Mouse (Mus musculus) ES-E14 (cell line): ENCODE results near the gene Psg17. TPM values are rescaled to one million over a fixed set of nuclear protein-coding genes. Genes with fewer than 3 reads are reported as not detected.

Experiments
- DNase-seq: peaks from one replicate; pipeline ENCODE4 v3.0.0-alpha.2; 2013; ENCODE audit warnings: low read depth, low spot score
- H3K27ac ChIP-seq: 2 replicates; pipeline ENCODE4 v1.5.1; 2012; ENCODE audit warnings: low read depth, mild to moderate bottlenecking, low read length, moderate library complexity, mixed read lengths; ENCODE audit not compliant: poor library complexity, insufficient read depth, severe bottlenecking
- H3K36me3 ChIP-seq: 2 replicates; pipeline ENCODE4 v1.6.1; 2012; ENCODE audit warnings: mild to moderate bottlenecking, low read length, moderate library complexity, mixed read lengths; ENCODE audit not compliant: control insufficient read depth, poor library complexity, insufficient read depth, severe bottlenecking
- H3K4me1 ChIP-seq, 2 experiments: fragments of 150-350 bp in 1 of 2; sonication (generic) in 1 of 2; 2 replicates each; pipeline ENCODE4 v1.6.1; 2012; ENCODE audit warnings: low read length in 2 of 2, mild to moderate bottlenecking in 1 of 2, mixed read lengths in 1 of 2; ENCODE audit not compliant: control insufficient read depth in 2 of 2, insufficient read depth in 2 of 2, poor library complexity in 1 of 2
- H3K4me3 ChIP-seq, 2 experiments: fragments of 150-350 bp in 1 of 2; sonication (generic) in 1 of 2; 2 replicates each; pipeline ENCODE4 v1.5.1; 2012; ENCODE audit warnings: low read length in 2 of 2, low read depth in 1 of 2, mild to moderate bottlenecking in 1 of 2, mixed read lengths in 1 of 2; ENCODE audit not compliant: insufficient read depth in 1 of 2, poor library complexity in 1 of 2, severe bottlenecking in 1 of 2
- H3K9ac ChIP-seq: 2 replicates; pipeline ENCODE4 v1.6.1; 2012; ENCODE audit warnings: low read depth, mild to moderate bottlenecking, low read length, mixed read lengths; ENCODE audit not compliant: poor library complexity, insufficient read depth, severe bottlenecking
- H3K9me3 ChIP-seq: fragments of 150-350 bp; sonication (generic); 2 replicates; pipeline ENCODE4 v1.6.1; 2012; ENCODE audit warnings: low read depth, mild to moderate bottlenecking, low read length; ENCODE audit not compliant: control insufficient read depth, insufficient read depth
- CHD2 ChIP-seq: IDR thresholded peaks from 2 replicates; pipeline ENCODE4 v1.6.1; 2014; ENCODE audit warnings: mild to moderate bottlenecking, low read depth, low read length, inconsistent platforms
- HCFC1 ChIP-seq: IDR thresholded peaks from 2 replicates; pipeline ENCODE4 v1.6.1; 2012; ENCODE audit warnings: low read length, inconsistent platforms, borderline replicate concordance; ENCODE audit not compliant: insufficient read depth
- MAFK ChIP-seq: IDR thresholded peaks from 2 replicates; pipeline ENCODE4 v1.6.1; 2014; ENCODE audit warnings: mild to moderate bottlenecking, low read depth, low read length, inconsistent platforms; ENCODE audit not compliant: insufficient read depth
- ZC3H11A ChIP-seq: IDR thresholded peaks from 2 replicates; pipeline ENCODE4 v1.6.1; 2012; ENCODE audit warnings: low read depth, mild to moderate bottlenecking, inconsistent platforms, low read length, borderline replicate concordance
- ZNF384 ChIP-seq: IDR thresholded peaks from 2 replicates; pipeline ENCODE4 v1.6.1; 2012; ENCODE audit warnings: low read depth, low read length, inconsistent platforms
- in situ Hi-C, 2 experiments: fragments of 600-800 bp; cut with MboI; formaldehyde crosslinking; loops; one replicate each; pipeline ENCODE4 v1.15.1; 2025; ENCODE audit warnings: low sequenced_read_pairs in 2 of 2, inconsistent platforms in 1 of 2; ENCODE audit not compliant: unreplicated experiment in 2 of 2
- total RNA-seq: library from RNA; depleted of rRNA; stranded (reverse); fragments of 300-350 nt; gene quantifications from 2 replicates; pipeline ENCODE4 v1.2.3, GENCODE M21; 2012

The Psg17 gene
- total RNA-seq, 1 experiment = not detected

DNA sequence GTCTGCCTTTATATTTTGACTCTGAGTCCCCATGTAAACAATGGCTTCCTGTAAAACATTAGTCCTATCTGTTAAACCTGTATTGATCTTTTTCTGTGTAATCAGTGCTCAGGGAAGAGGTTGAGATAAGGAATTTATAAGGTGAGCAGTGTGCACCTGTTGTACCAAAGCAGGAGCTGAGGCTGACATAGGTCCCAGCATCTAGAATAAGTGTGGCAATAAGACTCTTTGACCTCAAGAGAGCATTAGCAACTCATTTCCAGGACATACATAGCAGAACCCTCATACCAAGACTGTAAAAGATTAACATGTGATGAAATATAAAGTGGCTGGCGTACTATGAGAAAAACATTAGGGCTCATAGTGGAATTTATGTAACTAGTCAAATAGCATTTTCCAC lies 27.0 kb upstream of the Psg17 start:
- H3K9ac ChIP-seq = no peak overlapping the region

DNA sequence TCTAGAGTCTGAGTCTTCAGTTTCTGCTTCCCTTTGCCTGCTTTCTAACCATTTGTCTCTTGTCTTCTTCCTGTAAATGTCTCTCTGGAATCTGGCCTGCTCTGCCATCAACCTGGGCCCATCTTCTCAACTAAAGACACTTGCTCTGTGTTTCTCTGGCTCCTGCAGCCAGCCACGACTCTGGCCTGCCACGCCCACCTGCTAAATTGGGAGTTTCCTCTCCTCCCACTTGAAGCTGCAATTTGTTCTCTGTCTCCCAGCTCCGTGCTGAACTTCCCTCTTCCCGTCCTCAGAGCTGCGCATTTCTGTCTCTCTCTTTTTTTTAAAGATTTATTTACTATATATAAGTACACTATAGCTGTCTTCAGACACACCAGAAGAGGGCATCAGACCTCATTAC lies 23.4 kb upstream of the Psg17 start:
- in situ Hi-C loops = no loop called here
- no peak overlapping the region for H3K27ac ChIP-seq
- no peak for DNase-seq
- no peak overlapping the region for H3K9ac ChIP-seq
- no peaks in the 10 kb centered on the region for H3K36me3 ChIP-seq
- TF ChIP-seq ZC3H11A (no peak), MAFK (no peak), CHD2 (no peak), HCFC1 (no peak), ZNF384 (no peak)
- no peaks in the 10 kb centered on the region for H3K9me3 ChIP-seq
- H3K4me1 ChIP-seq = peaks cover 1 to 9% of the 10 kb centered on the region in 2 experiments; a peak in 3 of 4 replicates
- H3K4me3 ChIP-seq = no peak overlapping the region

More for the DNA sequence above, 27.0 kb upstream of the Psg17 start:
- DNase-seq = no peak
- H3K9me3 ChIP-seq = no peaks in the 10 kb centered on the region
- in situ Hi-C loops = no loop called here
- H3K36me3 ChIP-seq = no peaks in the 10 kb centered on the region
- H3K4me1 ChIP-seq = peaks cover 1 to 5% of the 10 kb centered on the region in 2 experiments; a peak in 3 of 4 replicates
- H3K27ac ChIP-seq = no peak overlapping the region
- H3K4me3 ChIP-seq = no peak overlapping the region
- TF ChIP-seq ZNF384 (no peak), CHD2 (no peak), MAFK (no peak), HCFC1 (no peak), ZC3H11A (no peak)

DNA sequence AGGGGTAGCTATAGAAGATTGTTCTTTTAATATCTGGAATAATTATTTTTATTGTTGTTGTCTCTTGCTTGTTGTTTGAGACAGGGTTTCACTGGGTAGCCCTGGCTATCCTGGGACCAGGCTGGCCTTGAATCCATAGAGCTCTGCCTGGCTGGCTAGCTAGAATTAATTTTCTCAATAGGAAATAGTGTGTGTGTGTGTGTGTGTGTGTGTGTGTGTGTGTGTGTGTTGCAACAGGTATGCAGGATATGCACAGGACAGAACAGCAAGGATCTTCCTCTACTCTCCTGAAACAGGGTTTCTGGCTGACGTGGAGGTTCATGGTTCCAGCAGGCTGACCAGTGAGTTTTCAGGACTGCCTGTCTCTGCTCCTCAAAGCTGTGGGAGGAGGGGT lies 19.8 kb upstream of the Psg17 start:
- Histone ChIP-seq H3K9me3 (no peaks in the 10 kb centered on the region), H3K36me3 (no peaks in the 10 kb centered on the region), H3K27ac (no peak overlapping the region; the same call in 1 of the 2 replicates), H3K4me3 (peak overlapping the region; percentile 1 to 53; a peak in 3 of 4 replicates), H3K4me1 (peaks cover 1 to 10% of the 10 kb centered on the region in 2 experiments; a peak in 3 of 4 replicates), H3K9ac (peak overlapping the region; percentile 33; the same call in 1 of the 2 replicates)
- in situ Hi-C loops = no loop called here
- no peak for DNase-seq
- no peak for TF ChIP-seq HCFC1
- TF ChIP-seq MAFK = no peak
- TF ChIP-seq CHD2 = no peak
- no peak for TF ChIP-seq ZNF384
- no peak for TF ChIP-seq ZC3H11A

DNA sequence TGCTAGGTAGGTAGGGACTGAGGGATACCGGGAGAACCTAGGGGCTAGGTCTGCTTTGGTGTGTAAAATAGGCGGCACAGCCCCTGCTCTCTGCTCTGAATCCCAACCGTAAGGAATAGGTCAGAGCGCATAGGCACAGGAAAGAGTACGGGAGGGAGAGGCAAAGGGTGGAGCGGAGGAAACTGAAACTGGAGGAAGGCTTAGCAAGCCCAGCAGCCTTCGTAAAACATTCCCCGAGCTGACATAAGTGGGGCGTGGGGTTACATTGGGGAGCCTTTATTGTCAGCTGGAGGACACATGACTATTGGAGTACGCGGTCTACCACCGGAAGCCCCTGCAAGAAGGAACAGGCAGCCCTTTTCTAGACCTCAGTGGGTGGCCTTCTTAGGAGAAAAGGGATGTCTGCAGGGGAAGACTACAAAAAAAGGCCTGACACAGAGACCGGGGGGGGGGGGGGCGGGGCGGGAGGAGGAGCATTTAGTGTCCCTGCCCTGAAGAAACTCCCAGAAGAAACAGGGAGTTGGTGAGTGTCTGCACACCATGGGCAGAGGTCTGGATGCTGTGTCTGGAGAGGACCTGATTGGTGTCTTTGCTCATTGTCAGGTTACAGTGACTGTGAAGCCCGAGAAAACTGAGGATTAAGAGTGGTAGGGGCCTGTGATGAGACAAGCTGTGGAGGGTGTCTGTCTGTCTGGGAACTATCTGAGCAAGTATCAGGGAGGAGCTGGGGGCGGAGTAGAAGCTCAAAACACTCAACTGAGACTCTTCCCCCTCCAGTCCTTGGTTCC lies 19.2 kb upstream of the Psg17 start:
- TF ChIP-seq HCFC1 (no peak), MAFK (no peak), CHD2 (no peak), ZNF384 (no peak), ZC3H11A (no peak)
- peak overlapping the region; percentile 5 to 53 for H3K4me3 ChIP-seq
- DNase-seq = peak; percentile 54
- peaks cover 1 to 10% of the 10 kb centered on the region in 2 experiments; a peak in 3 of 4 replicates for H3K4me1 ChIP-seq
- no peaks in the 10 kb centered on the region for H3K36me3 ChIP-seq
- H3K9ac ChIP-seq = peak overlapping the region; percentile 33; the same call in 1 of the 2 replicates
- H3K27ac ChIP-seq = peak overlapping the region; percentile 71
- no peaks in the 10 kb centered on the region for H3K9me3 ChIP-seq
- in situ Hi-C loops = no loop called here
